Mouse (Mus musculus) R1 (cell line): ENCODE data around the gene Ccdc78.
A peak's percentile ranks its signal among the peaks of the same experiment; 100 is the strongest.
"Not testable (repeated sequence)": the region's sequence is repeated elsewhere in the genome, so short reads cannot be mapped to it uniquely, and the experiment has no call there.

Experiments
- DNase-seq: peaks from one replicate; pipeline ENCODE4 v3.0.0-alpha.2; 2018; ENCODE audit warnings: low read depth, low spot score

Ccdc78 gene

DNA sequence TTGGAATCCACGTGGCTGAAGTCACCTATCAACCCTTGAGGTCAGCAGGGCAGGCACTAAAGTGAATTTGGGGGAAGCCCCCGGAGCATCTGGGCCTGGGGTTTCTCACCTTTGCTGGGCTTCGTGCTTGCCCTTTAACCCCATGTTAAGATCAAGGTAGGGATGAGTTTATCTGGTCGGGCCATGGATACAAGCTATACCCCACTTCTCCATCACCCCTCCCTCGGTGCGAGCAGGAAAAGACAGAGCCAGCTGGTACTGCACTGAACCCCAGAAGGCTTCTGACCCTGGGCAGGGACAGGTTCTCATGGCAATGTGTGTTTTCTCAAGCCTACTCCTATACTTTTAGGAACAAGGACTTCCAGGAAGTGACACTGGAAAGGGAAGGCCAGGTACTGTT is 5.0 kb upstream of the Ccdc78 start:
- DNase-seq: no peak

DNA sequence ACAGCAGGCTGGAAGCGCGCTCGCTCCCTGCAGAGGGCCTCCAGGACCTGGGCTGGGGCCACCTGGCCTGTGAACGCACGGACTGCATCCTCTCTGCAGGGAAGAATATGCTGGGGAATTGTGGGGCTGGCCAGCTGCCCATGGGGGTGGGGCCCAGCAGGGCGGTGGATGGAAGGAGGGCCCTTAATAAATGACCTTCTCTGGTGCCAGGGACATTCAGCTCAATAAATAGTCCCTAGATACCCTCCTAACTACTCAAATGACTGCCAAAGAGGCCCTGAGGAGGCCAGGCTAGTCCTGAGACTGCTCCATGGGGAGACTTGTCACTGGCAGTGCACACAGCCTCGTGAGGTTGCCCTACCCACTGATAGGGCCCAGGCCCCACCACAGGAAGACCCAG is 3.3 kb upstream of the Ccdc78 start:
- no peak for DNase-seq

GRCm38 (mm10) chr17:25783861-25784574 is 2.4 kb upstream of the Ccdc78 start:
- DNase-seq: no peak

DNA sequence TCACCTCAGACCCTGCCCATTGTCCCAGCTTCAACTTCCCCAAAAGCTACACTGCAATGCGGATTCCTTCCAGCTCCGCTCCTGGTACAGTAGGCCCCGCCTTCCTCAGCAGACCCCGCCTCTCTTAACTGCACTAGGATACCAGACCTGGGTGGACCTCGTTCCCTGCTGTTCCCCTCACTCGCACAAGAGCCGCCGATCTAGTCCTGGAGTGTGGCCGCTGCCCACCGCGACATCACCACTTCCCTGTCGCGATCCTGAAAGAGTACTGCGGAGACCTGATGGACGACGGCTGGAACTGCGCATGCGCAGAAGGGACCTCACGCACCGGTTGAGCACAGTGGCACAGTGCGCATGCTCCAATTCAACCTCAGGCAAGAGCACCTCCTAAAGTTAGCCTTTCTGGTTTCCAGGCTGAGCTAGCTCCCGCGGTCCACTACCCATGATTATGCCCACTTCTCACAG is 1.1 kb upstream of the Ccdc78 start, which contains the start of gene Haghl:
Gene Haghl (minus strand): TSS at position 393 of the 465 bp plus-strand sequence.
- peak; percentile 95 for DNase-seq

- no peak for DNase-seq
Observed at GRCm38 (mm10) chr17:25786781-25787504, 563 bp downstream of the Ccdc78 start.

GRCm38 (mm10) chr17:25791320-25791842 is 5.0 kb downstream of the Ccdc78 start:
- no peak for DNase-seq

GRCm38 (mm10) chr17:25791843-25792527 is 5.6 kb downstream of the Ccdc78 start:
- DNase-seq: peak; percentile 87

- DNase-seq: peak; percentile 56
Observed at GRCm38 (mm10) chr17:25792615-25793014, 6.2 kb downstream of the Ccdc78 start, which contains the start of gene Fam173a. Fam173a (minus strand) TSS chr17:25792901.

DNA sequence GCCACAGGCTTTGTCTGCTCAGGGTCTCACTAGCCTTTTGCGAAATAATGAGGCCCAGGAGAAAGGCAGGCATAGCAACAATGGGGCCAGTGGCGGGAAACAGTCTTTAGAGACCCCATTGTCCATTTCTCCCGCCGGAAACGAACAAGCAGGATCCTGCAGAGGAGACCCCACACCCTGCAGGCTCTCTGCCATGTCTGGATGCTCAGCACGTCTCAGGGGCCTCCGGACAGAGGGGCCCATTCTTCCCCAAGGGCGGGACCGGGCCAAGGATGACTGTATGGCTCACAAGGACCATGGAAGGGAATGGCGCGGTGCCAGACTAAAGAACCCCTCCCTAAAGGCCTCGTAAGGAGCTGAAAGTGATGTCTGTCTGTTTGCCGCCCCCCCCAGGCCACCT is 7.8 kb downstream of the Ccdc78 start:
- no peak for DNase-seq

DNA sequence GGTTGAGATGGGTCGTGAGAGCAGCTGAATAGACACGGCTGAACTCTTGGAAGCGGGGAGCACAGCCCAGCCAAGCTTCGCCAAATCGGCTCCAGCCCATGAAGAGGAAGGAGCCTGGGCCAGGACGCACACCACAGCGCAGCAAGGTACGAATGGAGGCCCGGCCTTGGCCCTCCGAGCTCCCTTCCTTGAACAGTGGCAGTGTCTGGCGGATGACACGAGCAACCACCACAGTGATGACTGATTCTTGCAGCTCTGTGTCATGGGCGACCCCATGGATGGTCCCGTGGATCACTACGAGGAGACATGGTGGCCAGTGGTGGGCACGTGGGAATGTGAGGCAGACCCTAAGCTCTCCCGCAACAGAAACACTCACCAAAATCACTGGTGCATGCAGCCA is 8.6 kb downstream of the Ccdc78 start:
- no peak for DNase-seq

DNA sequence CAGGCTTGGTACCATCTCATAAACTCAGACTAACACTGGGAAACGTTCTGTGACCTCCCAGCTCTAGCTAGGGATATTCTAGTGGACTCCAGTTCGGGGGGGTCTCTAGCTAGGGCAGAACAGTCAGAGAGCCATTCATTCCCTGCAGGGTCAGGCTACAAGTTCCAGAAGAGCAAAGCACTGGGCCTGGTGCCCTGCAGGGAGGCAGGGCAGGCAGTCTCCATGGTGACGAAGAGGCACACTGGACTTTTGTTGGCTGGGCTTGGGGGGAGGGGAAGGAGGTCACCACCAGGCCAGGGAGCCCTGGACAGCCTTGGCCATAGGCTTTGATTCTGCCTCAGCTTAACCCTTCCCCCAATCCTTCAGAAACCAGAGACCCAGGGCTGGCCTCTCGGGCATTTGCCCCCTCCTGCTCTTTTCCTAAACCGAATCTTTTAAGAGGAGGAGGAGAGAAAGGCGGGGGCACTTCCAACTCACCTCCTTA is 9.3 kb downstream of the Ccdc78 start, which contains the start of gene AC134908.4:
Gene AC134908.4 (minus strand): TSS at position 51 of the 484 bp plus-strand sequence.
- DNase-seq: no peak

DNA sequence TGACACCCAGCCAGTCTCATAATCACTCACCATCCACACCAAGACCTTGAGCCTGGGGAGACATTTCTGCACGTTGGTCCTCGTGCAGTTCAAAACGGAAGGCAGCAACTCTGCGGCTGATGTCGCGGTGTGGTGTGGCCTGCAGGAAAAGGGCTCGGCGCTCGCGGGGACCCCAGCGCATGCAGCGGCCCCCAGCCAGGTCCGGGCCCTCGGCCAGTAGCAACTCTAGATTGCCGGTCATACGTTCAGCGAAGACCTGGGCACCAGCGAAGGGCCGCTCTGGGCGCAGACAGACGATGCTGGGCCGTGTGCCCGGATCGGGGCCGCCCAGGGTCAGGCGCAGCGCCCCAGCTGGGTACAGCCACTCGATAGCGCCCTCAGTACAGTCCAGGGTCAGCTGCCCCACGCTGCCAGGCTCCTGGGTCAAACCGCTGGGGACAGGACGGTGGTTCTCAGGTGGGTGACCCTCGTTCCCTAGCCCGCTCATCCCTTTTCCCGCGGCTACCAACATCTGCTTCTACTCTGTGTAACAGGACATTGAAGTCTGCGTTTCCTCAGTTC is 9.9 kb downstream of the Ccdc78 start:
- peak; percentile 32 for DNase-seq

DNA sequence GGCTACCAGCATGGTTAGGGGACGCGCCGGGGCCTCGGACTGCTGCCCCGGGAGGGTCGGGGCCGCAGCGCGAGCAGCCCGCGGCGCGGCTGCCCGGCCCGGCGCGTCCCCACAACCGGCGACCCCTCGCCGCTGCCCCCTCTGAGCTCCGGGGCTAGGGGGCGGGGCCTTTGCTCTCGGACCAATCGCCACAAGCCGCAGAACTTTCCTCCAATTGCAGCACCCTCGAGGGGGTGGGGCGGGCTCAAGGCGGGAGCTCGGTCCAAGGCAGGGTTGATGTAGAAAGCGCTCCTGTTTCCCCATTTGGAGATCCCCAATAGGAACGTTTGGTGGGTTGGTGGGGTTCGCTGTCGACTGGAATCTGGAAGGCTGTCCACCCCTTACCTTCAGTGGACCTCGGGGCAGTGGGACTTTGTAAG is 10.6 kb downstream of the Ccdc78 start, which contains the start of gene Metrn:
Gene Metrn (minus strand): TSS at position 186 of the 419 bp plus-strand sequence.
- peak; percentile 90 for DNase-seq

DNA sequence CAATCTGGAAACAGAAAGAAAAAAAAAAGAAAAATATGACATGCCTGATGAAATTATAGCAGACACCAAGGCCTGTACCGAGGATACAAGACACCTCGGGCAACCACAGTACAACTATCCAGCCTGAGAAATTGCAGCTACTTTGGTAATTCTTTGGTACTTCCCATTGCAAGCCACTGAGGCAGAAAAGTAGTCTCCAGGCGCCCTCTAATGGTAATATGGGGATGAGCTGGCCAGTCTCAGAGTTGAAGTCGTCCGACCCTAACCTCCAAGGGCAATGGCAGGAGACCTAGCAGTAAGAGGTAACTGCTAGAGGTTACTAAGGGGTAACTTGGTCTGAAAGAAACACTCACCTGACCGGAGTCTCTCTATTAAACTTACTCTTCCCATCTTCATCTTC is 14.6 kb downstream of the Ccdc78 start:
- peak; percentile 84 for DNase-seq

DNA sequence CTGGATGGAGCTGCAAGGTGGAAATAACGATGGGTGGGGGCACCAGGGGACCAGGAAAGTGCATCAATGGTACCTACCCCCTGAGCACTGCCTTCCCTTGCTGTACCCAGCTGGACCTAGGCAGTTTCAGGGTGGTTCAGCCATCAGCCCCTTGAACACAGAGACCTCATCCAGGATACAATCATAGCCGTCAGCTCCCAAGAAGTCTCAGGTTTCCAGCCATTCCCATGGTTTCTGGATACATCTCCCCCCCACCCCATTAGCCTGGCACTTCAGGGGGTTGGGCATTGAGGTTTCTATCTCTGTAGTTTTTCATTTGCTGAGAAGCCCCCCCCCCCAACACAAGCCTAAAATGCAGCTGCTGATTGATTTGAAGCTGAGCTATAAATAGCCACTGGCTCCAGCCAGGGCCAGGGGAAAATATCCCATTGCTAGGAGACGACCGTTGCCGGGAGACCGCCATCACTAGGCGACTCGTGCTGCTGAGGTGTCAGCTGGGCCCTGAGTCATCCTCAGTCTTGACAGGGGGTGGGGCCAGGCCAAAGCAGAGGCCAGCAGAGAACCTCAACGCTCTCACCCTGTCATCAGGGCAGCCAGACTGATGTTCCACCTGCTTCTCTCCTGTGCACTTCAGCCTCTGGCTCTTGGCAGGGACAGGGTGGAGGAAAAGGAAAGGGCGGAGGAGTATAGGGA is 16.6 kb downstream of the Ccdc78 start:
- DNase-seq: peak; percentile 59

- DNase-seq: no peak
Observed at GRCm38 (mm10) chr17:25806507-25806906, 20.1 kb downstream of the Ccdc78 start.

DNA sequence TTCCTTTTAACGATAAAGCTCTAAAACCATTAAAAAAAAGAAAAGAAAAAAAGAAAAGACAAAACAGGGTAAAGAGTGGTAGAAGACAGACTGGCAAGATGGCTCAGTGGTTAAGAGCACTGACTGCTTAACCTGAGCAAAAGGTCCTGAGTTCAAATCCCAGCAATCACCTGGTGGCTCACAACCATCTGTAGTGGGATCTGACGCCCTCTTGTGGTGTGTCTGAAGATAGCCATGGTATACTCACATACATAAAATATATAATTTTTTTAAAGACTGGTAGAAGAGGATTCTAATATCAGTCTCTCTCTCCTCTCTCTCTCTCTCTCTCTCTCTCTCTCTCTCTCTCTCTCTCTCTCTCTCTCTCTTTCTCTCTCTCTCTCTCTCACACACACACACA is 21.1 kb downstream of the Ccdc78 start:
- DNase-seq: not testable (repeated sequence)

- DNase-seq: no peak
Observed at GRCm38 (mm10) chr17:25808028-25808427, 21.6 kb downstream of the Ccdc78 start.

DNA sequence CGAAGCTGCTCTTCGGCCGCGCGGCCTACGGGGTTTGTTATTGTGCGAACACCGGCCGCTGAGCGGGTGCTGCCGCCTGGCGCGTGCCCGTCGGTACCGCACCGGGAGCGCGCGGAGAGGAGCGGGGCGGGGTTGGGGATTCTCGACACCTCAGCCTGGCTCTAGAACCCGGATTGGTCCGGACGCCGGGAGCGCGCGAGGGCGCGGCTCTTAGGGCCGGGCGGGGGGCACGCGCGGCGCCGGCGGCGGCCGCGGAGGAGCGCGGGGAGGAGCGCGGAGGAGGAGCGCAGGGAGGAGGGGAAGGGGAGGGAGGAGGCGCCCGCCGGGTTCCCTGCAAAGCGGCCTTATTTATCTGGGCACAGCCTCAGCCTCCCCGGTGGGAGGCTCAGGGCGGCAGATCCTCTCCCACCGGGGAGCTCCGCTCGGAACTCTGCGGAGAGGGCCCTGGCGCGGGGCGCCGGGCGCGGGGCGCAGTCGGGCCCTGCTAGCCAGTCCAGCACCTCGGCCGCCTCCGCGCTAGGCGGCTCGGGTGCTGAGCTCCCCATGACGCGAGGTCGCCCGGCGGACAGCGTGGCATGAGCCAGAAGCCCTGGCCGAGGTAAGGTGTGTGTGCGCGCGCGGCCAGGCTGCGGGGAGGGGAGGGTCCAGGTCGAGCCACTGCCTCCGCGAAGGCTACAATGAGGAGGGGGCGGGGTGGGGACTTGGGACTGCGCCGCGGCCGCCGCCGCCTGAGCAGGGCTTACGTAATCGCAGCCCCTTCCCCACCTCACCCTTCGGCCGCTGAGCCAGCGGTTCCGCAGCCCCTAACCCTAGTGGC is 22.6 kb downstream of the Ccdc78 start, which contains the start of gene Fbxl16:
Gene Fbxl16 (plus strand): TSS at position 297 of the 817 bp plus-strand sequence.
- DNase-seq: peak; percentile 92
